Mouse (Mus musculus): ENCODE measurements around the gene Skp1a. TPM values are rescaled to one million over a fixed set of nuclear protein-coding genes. Genes with fewer than 3 reads are reported as not detected.

The Skp1a gene
- polyA plus RNA-seq, 1 experiment from 2014 or later, result 1,003 TPM

- Histone ChIP-seq H3K27ac (ENCODE audit: low read depth, low read length) (no peak overlapping the region), H3K4me1 (ENCODE audit: control insufficient read depth, insufficient read depth, low read depth, low read length) (no peaks in the 10 kb centered on the region; the same call in 1 of the 2 replicates), H3K9me3 (ENCODE audit: control insufficient read depth, low read length) (no peaks in the 10 kb centered on the region), H3K36me3 (ENCODE audit: control insufficient read depth, insufficient read depth, low read length) (no peaks in the 10 kb centered on the region), H3K4me3 (ENCODE audit: low read length) (no peak overlapping the region), H3K27me3 (replicated peaks; ENCODE audit: control insufficient read depth, insufficient read depth, low read length) (no peaks in the 10 kb centered on the region), H3K4me2 (ENCODE audit: low read length) (no peak overlapping the region), H3K9ac (ENCODE audit: low read depth, low read length) (no peak overlapping the region)
- WGBS, result 75% methylated on average over 11 of the region's 11 CpGs
- ATAC-seq, result no peak
Observed at GRCm38 (mm10) chr11:52273183-52273941, 41.6 kb downstream of the Skp1a start.

GRCm38 (mm10) chr11:52273942-52274330 is 42.1 kb downstream of the Skp1a start:
- no peak overlapping the region for H3K4me3 ChIP-seq (ENCODE audit: low read length)
- H3K36me3 ChIP-seq (ENCODE audit: control insufficient read depth, insufficient read depth, low read length), result no peaks in the 10 kb centered on the region
- H3K27ac ChIP-seq (ENCODE audit: low read depth, low read length), result no peak overlapping the region
- H3K27me3 ChIP-seq (replicated peaks; ENCODE audit: control insufficient read depth, insufficient read depth, low read length), result no peaks in the 10 kb centered on the region
- no peak overlapping the region for H3K9ac ChIP-seq (ENCODE audit: low read depth, low read length)
- 91% methylated on average over 4 of the region's 4 CpGs for WGBS
- H3K9me3 ChIP-seq (ENCODE audit: control insufficient read depth, low read length), result no peaks in the 10 kb centered on the region
- H3K4me2 ChIP-seq (ENCODE audit: low read length), result no peak overlapping the region
- H3K4me1 ChIP-seq (ENCODE audit: control insufficient read depth, insufficient read depth, low read depth, low read length), result no peaks in the 10 kb centered on the region; the same call in 1 of the 2 replicates
- ATAC-seq, result no peak

- Histone ChIP-seq H3K36me3 (ENCODE audit: control insufficient read depth, insufficient read depth, low read length) (no peaks in the 10 kb centered on the region), H3K27ac (ENCODE audit: low read depth, low read length) (no peak overlapping the region), H3K4me1 (ENCODE audit: control insufficient read depth, insufficient read depth, low read depth, low read length) (no peaks in the 10 kb centered on the region; the same call in 1 of the 2 replicates), H3K9me3 (ENCODE audit: control insufficient read depth, low read length) (no peaks in the 10 kb centered on the region), H3K27me3 (replicated peaks; ENCODE audit: control insufficient read depth, insufficient read depth, low read length) (no peaks in the 10 kb centered on the region), H3K9ac (ENCODE audit: low read depth, low read length) (no peak overlapping the region), H3K4me3 (ENCODE audit: low read length) (no peak overlapping the region), H3K4me2 (ENCODE audit: low read length) (no peak overlapping the region)
- 84% methylated on average over 20 of the region's 20 CpGs for WGBS
- ATAC-seq, result no peak
Observed at GRCm38 (mm10) chr11:52274456-52275112, 42.8 kb downstream of the Skp1a start.

GRCm38 (mm10) chr11:52275366-52275765 is 43.6 kb downstream of the Skp1a start:
- Histone ChIP-seq H3K9ac (ENCODE audit: low read depth, low read length) (no peak overlapping the region), H3K4me1 (ENCODE audit: control insufficient read depth, insufficient read depth, low read depth, low read length) (no peaks in the 10 kb centered on the region; the same call in 1 of the 2 replicates), H3K36me3 (ENCODE audit: control insufficient read depth, insufficient read depth, low read length) (no peaks in the 10 kb centered on the region), H3K4me2 (ENCODE audit: low read length) (no peak overlapping the region), H3K9me3 (ENCODE audit: control insufficient read depth, low read length) (no peaks in the 10 kb centered on the region), H3K27me3 (replicated peaks; ENCODE audit: control insufficient read depth, insufficient read depth, low read length) (no peaks in the 10 kb centered on the region), H3K4me3 (ENCODE audit: low read length) (no peak overlapping the region), H3K27ac (ENCODE audit: low read depth, low read length) (no peak overlapping the region)
- no peak for ATAC-seq
- 90% methylated on average over 8 of the region's 8 CpGs for WGBS

- Histone ChIP-seq H3K4me1 (ENCODE audit: control insufficient read depth, insufficient read depth, low read depth, low read length) (no peaks in the 10 kb centered on the region; the same call in 1 of the 2 replicates), H3K4me2 (ENCODE audit: low read length) (no peak overlapping the region), H3K27me3 (replicated peaks; ENCODE audit: control insufficient read depth, insufficient read depth, low read length) (no peaks in the 10 kb centered on the region), H3K4me3 (ENCODE audit: low read length) (no peak overlapping the region), H3K9ac (ENCODE audit: low read depth, low read length) (no peak overlapping the region), H3K27ac (ENCODE audit: low read depth, low read length) (no peak overlapping the region), H3K9me3 (ENCODE audit: control insufficient read depth, low read length) (no peaks in the 10 kb centered on the region), H3K36me3 (ENCODE audit: control insufficient read depth, insufficient read depth, low read length) (no peaks in the 10 kb centered on the region)
- no peak for ATAC-seq
- WGBS, result 83% methylated on average over 9 of the region's 9 CpGs
Observed at GRCm38 (mm10) chr11:52275774-52276555, 44.2 kb downstream of the Skp1a start.

- no peaks in the 10 kb centered on the region for H3K27me3 ChIP-seq (replicated peaks; ENCODE audit: control insufficient read depth, insufficient read depth, low read length)
- no peak overlapping the region for H3K4me3 ChIP-seq (ENCODE audit: low read length)
- H3K36me3 ChIP-seq (ENCODE audit: control insufficient read depth, insufficient read depth, low read length), result no peaks in the 10 kb centered on the region
- ATAC-seq, result no peak
- H3K4me1 ChIP-seq (ENCODE audit: control insufficient read depth, insufficient read depth, low read depth, low read length), result no peaks in the 10 kb centered on the region; the same call in 1 of the 2 replicates
- no peaks in the 10 kb centered on the region for H3K9me3 ChIP-seq (ENCODE audit: control insufficient read depth, low read length)
- H3K27ac ChIP-seq (ENCODE audit: low read depth, low read length), result no peak overlapping the region
- H3K9ac ChIP-seq (ENCODE audit: low read depth, low read length), result no peak overlapping the region
- H3K4me2 ChIP-seq (ENCODE audit: low read length), result no peak overlapping the region
- WGBS, result 91% methylated on average over 8 of the region's 8 CpGs
Observed at GRCm38 (mm10) chr11:52276961-52277391, 45.2 kb downstream of the Skp1a start.

GRCm38 (mm10) chr11:52277433-52278150 is 45.8 kb downstream of the Skp1a start:
- H3K4me1 ChIP-seq (ENCODE audit: control insufficient read depth, insufficient read depth, low read depth, low read length), result peaks cover under 1% of the 10 kb centered on the region; the same call in 1 of the 2 replicates
- H3K27ac ChIP-seq (ENCODE audit: low read depth, low read length), result no peak overlapping the region
- no peak for ATAC-seq
- H3K4me3 ChIP-seq (ENCODE audit: low read length), result no peak overlapping the region
- H3K27me3 ChIP-seq (replicated peaks; ENCODE audit: control insufficient read depth, insufficient read depth, low read length), result no peaks in the 10 kb centered on the region
- H3K36me3 ChIP-seq (ENCODE audit: control insufficient read depth, insufficient read depth, low read length), result no peaks in the 10 kb centered on the region
- WGBS, result 93% methylated on average over 6 of the region's 6 CpGs
- H3K9me3 ChIP-seq (ENCODE audit: control insufficient read depth, low read length), result no peaks in the 10 kb centered on the region
- no peak overlapping the region for H3K4me2 ChIP-seq (ENCODE audit: low read length)
- H3K9ac ChIP-seq (ENCODE audit: low read depth, low read length), result no peak overlapping the region

GRCm38 (mm10) chr11:52278164-52278563 is 46.4 kb downstream of the Skp1a start:
- 93% methylated on average over 3 of the region's 3 CpGs for WGBS
- Histone ChIP-seq H3K27me3 (replicated peaks; ENCODE audit: control insufficient read depth, insufficient read depth, low read length) (no peaks in the 10 kb centered on the region), H3K4me2 (ENCODE audit: low read length) (no peak overlapping the region), H3K4me3 (ENCODE audit: low read length) (no peak overlapping the region), H3K4me1 (ENCODE audit: control insufficient read depth, insufficient read depth, low read depth, low read length) (peaks cover 3% of the 10 kb centered on the region; the same call in 1 of the 2 replicates), H3K9me3 (ENCODE audit: control insufficient read depth, low read length) (no peaks in the 10 kb centered on the region), H3K36me3 (ENCODE audit: control insufficient read depth, insufficient read depth, low read length) (no peaks in the 10 kb centered on the region), H3K27ac (ENCODE audit: low read depth, low read length) (no peak overlapping the region), H3K9ac (ENCODE audit: low read depth, low read length) (no peak overlapping the region)
- ATAC-seq, result no peak

Data from hindbrain, embryonic 16.5 days (tissue).